Mouse (Mus musculus) stomach, postnatal 0 days (tissue): ENCODE measurements at regions not wholly inside any gene's neighbourhood (a gene's known extent, or its start where the extent isn't known, plus 50 kb on each side); places are given as distances from the start of the nearest gene placed in this dataset.

Source experiments
- ATAC-seq: fragments of 200-750 bp; cut with Nextera tagmentation; 2 replicates; pipeline ENCODE4 v1.8.0; 2017; ENCODE audit not compliant: low FRiP score, low TSS enrichment
- DNase-seq: peaks from one replicate; pipeline ENCODE4 v3.0.0-alpha.2; 2016; ENCODE audit warnings: low spot score
- H3K27ac ChIP-seq: fragments of 300-500 bp; sonication (generic); replicated peaks from 2 replicates; pipeline ENCODE4 v1.5.1; 2014; ENCODE audit warnings: mild to moderate bottlenecking, control low read depth
- H3K27me3 ChIP-seq: fragments of 300-500 bp; sonication (generic); 2 replicates; pipeline ENCODE4 v1.6.1; 2014; ENCODE audit warnings: low read length; ENCODE audit not compliant: control insufficient read depth, insufficient read depth
- H3K36me3 ChIP-seq: fragments of 300-500 bp; sonication (generic); 2 replicates; pipeline ENCODE4 v1.6.1; 2014; ENCODE audit warnings: low read length, mixed read lengths; ENCODE audit not compliant: control insufficient read depth, insufficient read depth
- H3K4me1 ChIP-seq: fragments of 300-500 bp; sonication (generic); replicated peaks from 2 replicates; pipeline ENCODE4 v1.6.1; 2014; ENCODE audit warnings: antibody characterized with exemption; ENCODE audit not compliant: control insufficient read depth, insufficient read depth
- H3K4me2 ChIP-seq: fragments of 300-500 bp; sonication (generic); replicated peaks from 2 replicates; pipeline ENCODE4 v1.6.1; 2014; ENCODE audit warnings: low read depth, mild to moderate bottlenecking, control low read depth, moderate library complexity
- H3K4me3 ChIP-seq: fragments of 300-500 bp; sonication (generic); 2 replicates; pipeline ENCODE4 v1.5.1; 2014; ENCODE audit warnings: low read depth, low read length, control low read depth
- H3K9ac ChIP-seq: fragments of 300-500 bp; sonication (generic); 2 replicates; pipeline ENCODE4 v1.6.1; 2014; ENCODE audit warnings: mild to moderate bottlenecking, low read length, control low read depth, mixed read lengths
- H3K9me3 ChIP-seq: fragments of 300-500 bp; sonication (generic); 2 replicates; pipeline ENCODE4 v1.6.1; 2016; ENCODE audit warnings: low read length; ENCODE audit not compliant: control insufficient read depth
- CTCF ChIP-seq: IDR thresholded peaks from 2 replicates; pipeline ENCODE4 v1.5.1; 2016; ENCODE audit warnings: antibody characterized with exemption, low read depth, mild to moderate bottlenecking, moderate library complexity
- EP300 ChIP-seq: optimal IDR thresholded peaks from 2 replicates; pipeline ENCODE3; 2016; ENCODE audit warnings: antibody characterized with exemption
- WGBS: fragments of 180-500 bp; shearing (Covaris S2); extraction: QIAGEN DNeasy Blood & Tissue Kit; methylation state at CpG from one replicate; pipeline ENCODE4 v1.1.7; 2014; 5-methylcytosine and 5-hydroxymethylcytosine counted together

GRCm38 (mm10) chr10:21775441-21775840, 106.5 kb upstream of the Sgk1 start:
- 79% methylated on average over 5 of the region's 5 CpGs for WGBS
- ATAC-seq (no peak), DNase-seq (no peak)
- no peak for TF ChIP-seq EP300
- TF ChIP-seq CTCF = no peak
- H3K4me3 ChIP-seq = no peak overlapping the region
- H3K4me1 ChIP-seq = no peaks in the 10 kb centered on the region
- H3K9ac ChIP-seq = no peak overlapping the region
- H3K27me3 ChIP-seq = no peaks in the 10 kb centered on the region
- H3K36me3 ChIP-seq = no peaks in the 10 kb centered on the region
- no peak overlapping the region for H3K4me2 ChIP-seq
- no peaks in the 10 kb centered on the region for H3K9me3 ChIP-seq
- H3K27ac ChIP-seq = no peak overlapping the region

GRCm38 (mm10) chr10:21775911-21776761, 105.8 kb upstream of the Sgk1 start:
- no peak overlapping the region for H3K4me2 ChIP-seq
- TF ChIP-seq CTCF = no peak
- no peak for TF ChIP-seq EP300
- DNase-seq = peak; percentile 21

GRCm38 (mm10) chr10:21776762-21777080, 105.3 kb upstream of the Sgk1 start:
- no peak overlapping the region for H3K9ac ChIP-seq
- H3K27me3 ChIP-seq = no peaks in the 10 kb centered on the region
- H3K4me2 ChIP-seq = no peak overlapping the region
- H3K4me1 ChIP-seq = no peaks in the 10 kb centered on the region
- no peak for TF ChIP-seq CTCF
- TF ChIP-seq EP300 = no peak
- H3K9me3 ChIP-seq = no peaks in the 10 kb centered on the region
- H3K4me3 ChIP-seq = no peak overlapping the region
- no peak for DNase-seq
- 49% methylated on average over 8 of the region's 8 CpGs for WGBS
- H3K27ac ChIP-seq = no peak overlapping the region
- no peaks in the 10 kb centered on the region for H3K36me3 ChIP-seq
- ATAC-seq = no peak

More at GRCm38 (mm10) chr10:21775911-21776761, 105.8 kb upstream of the Sgk1 start:
- ATAC-seq = peak; percentile 69; the same call in 1 of the 2 replicates
- Histone ChIP-seq H3K27ac (no peak overlapping the region), H3K9me3 (no peaks in the 10 kb centered on the region), H3K4me1 (no peaks in the 10 kb centered on the region), H3K4me3 (no peak overlapping the region), H3K9ac (no peak overlapping the region), H3K27me3 (no peaks in the 10 kb centered on the region), H3K36me3 (no peaks in the 10 kb centered on the region)
- WGBS = 56% methylated on average over 12 of the region's 12 CpGs

- TF ChIP-seq CTCF (no peak), EP300 (no peak)
- Histone ChIP-seq H3K9ac (no peak overlapping the region), H3K4me1 (no peaks in the 10 kb centered on the region), H3K4me3 (no peak overlapping the region), H3K36me3 (no peaks in the 10 kb centered on the region), H3K27ac (no peak overlapping the region), H3K4me2 (no peak overlapping the region), H3K9me3 (no peaks in the 10 kb centered on the region), H3K27me3 (no peaks in the 10 kb centered on the region)
- no peak for DNase-seq
- WGBS = 80% methylated on average over 3 of the region's 3 CpGs
- ATAC-seq = no peak
These were observed 104.9 kb upstream of the Sgk1 start for GRCm38 (mm10) chr10:21777103-21777502.

GRCm38 (mm10) chr10:21783478-21783877, 98.5 kb upstream of the Sgk1 start:
- Histone ChIP-seq H3K27me3 (no peaks in the 10 kb centered on the region), H3K4me1 (no peaks in the 10 kb centered on the region), H3K9ac (no peak overlapping the region), H3K36me3 (no peaks in the 10 kb centered on the region), H3K9me3 (no peaks in the 10 kb centered on the region), H3K4me3 (no peak overlapping the region), H3K4me2 (no peak overlapping the region), H3K27ac (no peak overlapping the region)
- ATAC-seq = peak; percentile 8; the same call in 1 of the 2 replicates
- DNase-seq = no peak
- 76% methylated on average over 7 of the region's 7 CpGs for WGBS
- no peak for TF ChIP-seq EP300
- peak; percentile 11; the same call in 1 of the 2 replicates for TF ChIP-seq CTCF

- no peak for ATAC-seq
- Histone ChIP-seq H3K9ac (no peak overlapping the region), H3K27ac (no peak overlapping the region), H3K36me3 (no peaks in the 10 kb centered on the region), H3K27me3 (no peaks in the 10 kb centered on the region), H3K4me1 (no peaks in the 10 kb centered on the region), H3K9me3 (no peaks in the 10 kb centered on the region), H3K4me3 (no peak overlapping the region), H3K4me2 (no peak overlapping the region)
- no peak for DNase-seq
- TF ChIP-seq CTCF (no peak), EP300 (no peak)
- 73% methylated on average over 4 of the region's 4 CpGs for WGBS
These were observed 96.9 kb upstream of the Sgk1 start for GRCm38 (mm10) chr10:21785110-21785509.
